Mouse (Mus musculus) urinary bladder, postnatal 10 days (tissue): ENCODE measurements around the gene Rad54l.

ENCODE experiments used
- DNase-seq: peaks from one replicate; pipeline ENCODE4 v3.0.0; 2022; ENCODE audit warnings: low spot score

Gene Rad54l

DNA sequence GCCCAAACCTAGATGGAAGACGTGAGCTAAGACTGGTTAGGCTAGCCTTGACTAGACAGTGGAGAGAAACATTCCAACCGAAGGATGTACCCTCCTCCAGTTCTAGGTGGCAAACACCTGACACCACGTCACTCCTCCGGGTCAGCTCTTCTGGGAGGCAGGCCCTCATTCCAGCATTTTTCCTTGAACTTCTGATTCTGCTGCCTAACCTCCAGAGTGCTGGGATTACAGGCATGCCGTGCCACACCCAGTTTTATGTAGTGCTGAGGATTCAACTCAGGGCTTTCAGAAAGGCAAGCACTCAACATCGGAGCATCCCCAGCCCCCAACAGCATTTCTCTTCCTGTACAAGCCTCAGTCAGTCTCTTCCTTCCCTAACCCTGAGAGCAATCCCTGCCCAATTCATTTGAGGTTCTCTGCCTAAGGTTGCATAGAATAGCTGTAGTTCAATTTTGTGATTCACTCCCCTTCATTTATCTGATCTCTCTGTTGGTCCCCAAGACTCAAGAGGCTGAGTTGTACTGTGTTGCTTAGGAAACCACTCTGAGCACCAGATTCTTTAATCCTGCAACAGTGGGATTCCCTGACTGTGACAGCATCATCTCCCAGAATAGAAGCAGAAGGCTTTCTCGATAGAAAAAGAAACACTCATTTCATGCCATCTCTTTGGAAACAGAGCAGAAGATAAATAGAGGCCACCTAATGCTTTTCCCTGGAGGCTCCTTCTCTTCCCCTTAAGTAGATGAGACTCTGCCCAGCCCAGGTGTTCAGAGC, 17.5 kb upstream of the Rad54l start:
- no peak for DNase-seq

DNA sequence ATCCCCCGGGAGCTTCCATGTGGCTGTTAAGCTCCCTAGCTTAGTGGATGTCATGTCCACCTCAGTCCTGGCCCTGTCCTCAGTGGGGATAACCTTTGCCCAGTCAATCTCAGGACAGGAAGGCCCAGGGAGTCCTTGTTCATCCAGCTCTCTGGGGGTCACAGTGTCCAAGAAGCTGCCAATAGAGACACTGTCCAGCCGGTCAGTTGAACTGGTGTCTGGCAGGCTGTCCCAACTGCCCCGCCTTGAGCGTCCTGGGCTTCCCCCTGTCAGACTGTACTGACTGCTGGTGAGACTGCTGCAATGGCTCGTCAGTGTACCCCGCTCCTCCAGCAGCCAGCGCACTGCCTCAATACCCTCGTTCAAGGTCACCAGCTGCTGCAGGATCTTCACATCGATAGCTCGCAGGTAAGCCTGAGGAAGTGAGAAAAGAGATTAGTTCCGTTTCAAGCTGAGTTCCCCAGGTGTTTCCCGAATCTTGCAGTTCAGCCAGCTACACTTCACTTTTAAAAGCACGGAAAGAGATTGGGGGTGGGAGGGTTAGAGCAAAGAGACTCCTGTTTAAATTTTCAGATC, 14.0 kb upstream of the Rad54l start:
- no peak for DNase-seq

GRCm38 (mm10) chr4:116134990-116135389, 11.5 kb upstream of the Rad54l start:
- no peak for DNase-seq

DNA sequence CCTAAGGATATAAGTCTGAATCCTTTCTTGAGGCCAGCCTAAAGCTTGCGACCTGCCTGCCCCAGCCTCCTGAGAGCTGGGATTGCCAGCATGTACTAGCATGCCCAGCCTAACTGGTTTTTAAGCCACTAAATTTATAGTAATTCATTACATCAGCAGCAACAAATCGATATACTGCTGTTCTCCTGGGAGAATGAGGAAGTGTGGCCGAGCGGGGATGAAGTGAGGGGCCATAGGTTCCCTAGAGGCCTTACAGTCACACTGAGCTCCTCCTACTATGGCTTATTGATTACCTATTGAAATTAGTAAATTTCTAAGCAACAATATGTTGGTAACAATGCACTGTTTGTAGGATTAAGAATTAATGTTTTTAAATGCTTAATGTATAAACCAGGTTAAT, 9.6 kb upstream of the Rad54l start:
- no peak for DNase-seq

DNA sequence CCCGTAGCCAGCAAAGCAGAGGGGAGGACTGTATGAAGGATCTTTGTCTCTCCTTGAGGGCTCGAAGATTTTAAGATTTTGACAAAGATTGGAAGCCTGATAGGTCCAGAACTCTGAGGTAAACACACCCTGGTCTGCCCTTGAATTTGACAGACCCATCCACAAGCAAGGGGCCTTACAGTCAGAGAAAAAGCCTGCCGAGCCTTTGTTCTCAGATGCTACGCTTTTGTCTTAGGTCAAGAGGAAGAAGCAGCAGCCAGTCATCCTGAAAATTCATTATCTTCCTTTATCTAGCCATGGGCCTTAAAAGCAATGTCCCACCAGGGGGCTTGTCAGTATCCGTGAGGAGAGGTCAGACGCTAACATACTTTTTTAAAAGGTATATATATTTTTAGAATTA, 4.5 kb upstream of the Rad54l start:
- DNase-seq: no peak

- no peak for DNase-seq
Measured at GRCm38 (mm10) chr4:116125803-116126386, 2.4 kb upstream of the Rad54l start.

DNA sequence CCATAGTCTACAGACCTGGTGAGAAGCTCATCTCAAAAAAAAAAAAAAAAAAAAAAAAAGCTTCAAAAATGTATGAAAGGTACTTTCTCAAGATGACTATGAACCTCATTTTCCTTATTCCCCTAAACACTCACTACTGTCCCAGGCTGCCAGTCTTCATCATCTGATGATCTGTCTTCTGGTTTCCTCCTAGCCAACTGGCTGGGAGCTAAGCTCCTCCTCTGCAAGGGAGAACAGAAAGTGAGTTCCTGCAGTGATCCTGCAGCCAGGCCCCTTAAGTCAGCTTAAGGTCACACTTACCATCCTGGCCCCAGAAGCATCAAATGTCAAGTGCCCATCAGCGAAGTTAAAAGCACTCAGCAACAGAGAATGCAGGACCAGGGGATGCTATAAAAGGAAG, 728 bp downstream of the Rad54l start:
- DNase-seq: no peak

GRCm38 (mm10) chr4:116111486-116111885, 12.0 kb downstream of the Rad54l start:
- DNase-seq: no peak

GRCm38 (mm10) chr4:116110695-116111094, 12.8 kb downstream of the Rad54l start:
- no peak for DNase-seq

- DNase-seq: no peak
Measured at GRCm38 (mm10) chr4:116105278-116105677, 18.2 kb downstream of the Rad54l start.

- no peak for DNase-seq
Measured at GRCm38 (mm10) chr4:116100959-116101358, 22.5 kb downstream of the Rad54l start.

- no peak for DNase-seq
Measured at GRCm38 (mm10) chr4:116097211-116097610, 26.3 kb downstream of the Rad54l start.

- no peak for DNase-seq
Measured at GRCm38 (mm10) chr4:116096291-116096690, 27.2 kb downstream of the Rad54l start.

- DNase-seq: no peak
Measured at GRCm38 (mm10) chr4:116088510-116089249, 34.8 kb downstream of the Rad54l start.

GRCm38 (mm10) chr4:116077240-116078095, 46.0 kb downstream of the Rad54l start:
- no peak for DNase-seq

DNA sequence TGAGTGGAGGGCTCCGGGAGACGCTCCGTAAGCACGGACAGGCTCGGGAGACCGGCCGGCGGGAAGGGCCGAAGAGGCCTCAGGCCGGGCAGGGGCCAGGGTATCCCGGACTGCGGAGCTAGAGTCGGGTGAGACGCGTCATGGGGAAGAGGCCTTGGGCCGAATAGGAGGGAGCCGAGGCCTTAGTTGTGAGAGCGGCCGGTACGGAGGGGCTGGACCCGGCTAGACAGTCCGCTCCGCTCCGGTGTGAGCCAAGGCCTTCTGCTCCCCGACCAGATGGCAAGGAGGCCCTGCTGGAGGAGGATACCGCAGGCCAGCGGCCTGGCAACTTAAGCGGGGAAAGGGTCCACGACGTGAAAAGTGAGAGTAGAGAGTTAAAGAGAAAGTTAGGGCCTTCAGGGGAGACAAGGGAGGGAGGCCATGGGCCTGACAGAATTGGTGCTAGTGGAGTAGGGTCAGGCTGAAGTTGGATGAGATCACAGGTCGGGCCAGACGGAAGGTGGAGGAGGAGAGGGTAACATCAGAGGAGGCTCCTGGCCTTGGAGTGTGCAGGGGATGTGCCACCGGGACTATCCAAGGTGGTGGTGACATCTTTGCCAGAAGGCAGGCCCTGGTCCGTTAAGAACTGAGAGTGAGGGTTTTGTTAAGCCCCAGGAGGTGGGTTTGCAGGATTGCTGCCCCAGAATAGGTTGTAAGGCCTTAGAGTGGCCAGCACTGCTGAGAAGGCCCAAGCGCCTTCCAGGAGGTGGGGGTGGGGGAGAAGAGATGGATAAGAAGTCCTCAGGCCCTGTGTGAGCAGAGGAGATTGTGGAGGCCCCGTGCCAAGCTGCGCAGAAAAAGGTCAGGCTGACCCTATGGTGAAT, 46.9 kb downstream of the Rad54l start:
- DNase-seq: no peak

DNA sequence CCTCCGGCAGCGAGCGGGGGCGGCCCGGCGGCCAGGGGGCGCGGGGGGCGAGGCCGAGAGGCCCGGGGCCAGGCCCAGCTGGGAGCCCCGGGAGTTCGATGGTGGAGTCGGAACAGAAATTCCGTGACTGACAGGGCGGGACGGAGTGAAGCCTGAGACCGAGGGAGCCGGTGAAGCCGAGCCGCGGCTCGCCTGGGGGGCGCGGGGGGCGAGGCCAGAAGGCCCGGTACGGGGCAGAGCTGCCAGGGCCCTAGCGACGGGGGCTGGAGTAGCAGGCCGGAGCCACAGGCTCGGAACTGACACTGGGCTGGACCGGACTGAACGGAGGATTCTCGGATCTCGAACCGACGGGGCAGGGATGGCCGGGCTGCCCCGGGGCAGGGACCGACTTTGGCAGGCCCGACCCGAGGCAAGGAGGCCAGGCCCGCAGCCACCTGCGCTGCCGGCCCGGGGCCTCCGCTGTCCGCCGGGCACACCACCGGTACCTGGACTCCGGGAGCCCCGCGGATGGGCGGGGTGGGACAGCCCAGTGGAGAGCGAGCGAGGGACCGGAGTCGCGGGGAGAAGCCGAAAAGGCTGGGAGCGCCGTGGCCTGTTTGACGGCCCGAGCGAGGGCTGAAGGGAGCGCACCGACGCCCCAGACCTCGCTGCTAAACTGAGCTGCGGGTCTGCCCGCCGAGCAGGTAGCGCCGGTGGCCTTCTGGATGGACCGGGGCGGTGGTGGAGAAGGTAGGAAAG, 47.7 kb downstream of the Rad54l start:
- DNase-seq: peak; percentile 26

DNA sequence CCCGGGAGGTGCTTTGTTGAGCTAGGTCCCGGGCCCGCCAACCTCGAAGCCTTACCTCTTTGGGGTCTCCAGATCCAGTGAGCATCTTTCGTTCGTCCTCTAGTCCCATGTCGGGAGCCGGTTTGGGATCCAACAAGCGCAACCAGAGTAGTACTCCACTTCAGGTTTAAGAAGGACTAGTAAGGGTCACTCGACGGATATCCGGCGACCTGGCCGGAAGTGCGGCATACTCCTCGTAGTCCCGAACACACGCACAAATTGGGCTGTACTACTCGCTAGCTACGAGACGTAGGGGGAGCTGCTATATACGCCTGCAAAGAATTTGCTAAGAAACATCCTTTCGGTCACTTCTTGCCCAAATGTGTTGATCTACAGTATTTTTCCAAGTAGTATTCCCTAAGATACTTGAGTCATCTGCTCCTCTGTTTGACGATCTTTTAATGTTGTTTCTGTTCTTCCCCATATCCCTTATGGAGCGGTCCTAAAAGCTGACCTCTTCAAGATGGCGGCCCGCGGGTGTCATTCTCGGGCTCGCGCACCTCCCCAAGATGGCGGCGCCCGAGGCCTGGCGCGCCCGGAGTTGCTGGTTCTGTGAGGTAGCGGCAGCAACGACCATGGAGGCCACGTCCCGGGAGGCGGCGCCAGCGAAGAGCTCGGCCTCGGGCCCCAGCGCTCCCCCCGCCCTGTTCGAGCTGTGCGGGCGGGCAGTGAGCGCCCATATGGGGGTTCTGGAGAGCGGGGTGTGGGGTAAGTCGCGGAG, 48.4 kb downstream of the Rad54l start, which contains the start of the genes Uqcrh and Lrrc41:
Gene Uqcrh (minus strand): TSS at position 211 of the 760 bp plus-strand sequence.
Gene Lrrc41 (plus strand): TSS at position 409 of the 760 bp plus-strand sequence.
- peak; percentile 81 for DNase-seq

DNA sequence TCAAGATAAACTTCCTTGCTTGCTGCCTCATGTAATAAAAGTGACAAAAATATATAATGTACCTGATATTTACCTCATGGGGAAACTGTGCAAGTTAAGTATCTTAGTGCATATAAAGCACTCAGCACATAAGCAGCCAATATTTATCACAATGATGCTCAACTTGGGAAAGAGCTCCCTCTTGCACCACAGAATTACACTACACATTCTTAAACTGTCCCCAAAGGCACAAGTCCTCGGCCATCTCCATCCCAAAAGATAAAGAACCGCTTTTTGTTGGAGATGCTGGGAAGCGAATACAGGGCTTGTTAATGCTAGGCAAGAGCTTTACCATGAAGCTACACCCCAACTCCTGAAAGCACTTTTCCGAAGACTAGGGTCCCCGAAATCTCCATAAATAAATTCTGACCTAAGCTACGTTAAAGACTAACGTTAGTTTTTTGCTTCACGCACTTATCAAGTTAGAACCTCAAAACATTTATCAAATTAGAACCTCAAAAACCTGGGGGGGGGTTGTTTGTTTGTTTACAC, 49.3 kb downstream of the Rad54l start:
- no peak for DNase-seq
